Mouse (Mus musculus): ENCODE results near the gene Ccnl1. TPM values are rescaled to one million over a fixed set of nuclear protein-coding genes. Genes with fewer than 3 reads are reported as not detected.

Ccnl1 gene
- polyA plus RNA-seq, 1 experiment = 12.8 TPM

DNA sequence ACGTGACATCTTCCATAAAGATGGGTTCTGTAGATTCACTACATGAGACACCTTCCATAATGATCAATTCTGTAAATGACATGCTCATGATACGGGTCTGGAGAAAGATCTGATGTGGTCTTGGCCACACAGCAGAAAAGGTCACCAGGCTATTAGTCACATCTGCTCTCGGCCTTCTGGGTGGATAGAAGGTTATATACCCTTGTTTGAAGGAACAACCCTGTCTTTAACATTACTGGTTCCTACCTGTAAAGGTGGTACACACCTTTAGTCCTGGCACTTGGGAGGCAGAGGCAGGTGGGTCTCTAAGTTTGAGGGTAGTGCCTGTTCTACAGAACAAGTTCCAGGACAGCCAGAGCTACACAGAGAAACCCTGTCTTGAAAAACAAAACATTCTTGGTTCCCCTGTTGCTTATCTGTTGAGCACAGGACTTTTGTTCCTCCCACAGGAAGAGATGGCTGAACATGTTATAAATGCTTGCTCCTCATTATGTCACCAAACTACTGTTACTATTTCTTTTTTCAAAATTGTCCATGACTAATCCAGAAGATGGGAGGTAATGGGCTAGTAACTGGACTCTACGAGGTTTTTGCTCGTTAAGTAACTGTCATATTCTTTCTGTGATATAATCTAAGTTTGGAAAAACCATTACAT lies 2.4 kb upstream of the Ccnl1 start:
- H3K4me2 ChIP-seq (ENCODE audit: low read depth) = no peak overlapping the region
- TF ChIP-seq CEBPB (IDR thresholded peaks at IDR 0.05; ENCODE audit: insufficient read depth, poor library complexity, severe bottlenecking) = no peak
- no peak for TF ChIP-seq TCF12 (IDR thresholded peaks at IDR 0.05; ENCODE audit: insufficient read depth, poor library complexity, severe bottlenecking)
- no peak for TF ChIP-seq REST (IDR thresholded peaks at IDR 0.05; ENCODE audit: insufficient read depth, insufficient read length)
- TF ChIP-seq POLR2A (IDR thresholded peaks at IDR 0.05; ENCODE audit: insufficient read length, low read depth) = no peak
- no peak for TF ChIP-seq MYOD1 (IDR thresholded peaks at IDR 0.05; ENCODE audit: control insufficient read depth in 1 of 3, insufficient read length in 2 of 3, low read depth in 2 of 3)
- no peak for TF ChIP-seq USF1 (IDR thresholded peaks at IDR 0.05; ENCODE audit: low read depth)
- TF ChIP-seq SRF (IDR thresholded peaks at IDR 0.05; ENCODE audit: control insufficient read depth, insufficient read length, low read depth) = no peak
- TF ChIP-seq E2F4 (IDR thresholded peaks at IDR 0.05; ENCODE audit: insufficient read depth) = no peak
- no peak for TF ChIP-seq MYOG (IDR thresholded peaks at IDR 0.05; ENCODE audit: control insufficient read depth in 1 of 3, insufficient read depth in 1 of 3, insufficient read length in 2 of 3, low read depth in 2 of 3)
- no peak for TF ChIP-seq POLR2AphosphoS2 (IDR thresholded peaks at IDR 0.05; ENCODE audit: insufficient read length, low read depth)
- no peak for TF ChIP-seq MAX (IDR thresholded peaks at IDR 0.05; ENCODE audit: low read depth)
- H3K4me3 ChIP-seq = no peak overlapping the region

DNA sequence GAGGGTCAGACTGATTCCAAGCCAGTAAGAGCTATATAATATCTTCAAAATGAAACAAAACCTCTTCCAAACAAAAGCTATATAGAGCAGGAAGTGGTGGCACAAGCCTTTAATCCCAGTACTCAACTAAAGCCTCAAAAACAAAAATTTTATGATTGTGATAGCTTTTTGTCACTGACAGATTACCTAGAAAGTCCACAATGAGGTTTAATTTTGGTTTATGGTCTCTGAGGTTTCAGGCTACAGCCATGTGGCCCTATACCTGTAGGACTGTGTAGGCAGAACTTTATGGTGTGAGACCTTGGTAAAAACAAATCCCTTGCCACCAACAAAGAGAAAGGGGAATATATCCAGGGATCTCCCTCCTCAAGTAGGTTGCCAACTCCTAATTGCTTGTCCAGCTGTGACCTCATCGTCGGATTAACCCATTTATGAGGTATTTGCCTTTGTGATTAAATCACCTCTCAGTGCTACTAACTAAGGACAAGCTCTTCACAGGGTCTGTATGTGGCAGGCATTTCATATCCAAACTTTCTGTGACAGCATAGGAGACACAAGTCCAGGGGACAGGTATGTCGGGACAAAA lies 1.5 kb upstream of the Ccnl1 start:
- TF ChIP-seq USF1 (IDR thresholded peaks at IDR 0.05; ENCODE audit: low read depth) = no peak
- no peak for TF ChIP-seq TCF12 (IDR thresholded peaks at IDR 0.05; ENCODE audit: insufficient read depth, poor library complexity, severe bottlenecking)
- no peak for TF ChIP-seq CEBPB (IDR thresholded peaks at IDR 0.05; ENCODE audit: insufficient read depth, poor library complexity, severe bottlenecking)
- TF ChIP-seq REST (IDR thresholded peaks at IDR 0.05; ENCODE audit: insufficient read depth, insufficient read length) = no peak
- TF ChIP-seq POLR2AphosphoS2 (IDR thresholded peaks at IDR 0.05; ENCODE audit: insufficient read length, low read depth) = no peak
- TF ChIP-seq SRF (IDR thresholded peaks at IDR 0.05; ENCODE audit: control insufficient read depth, insufficient read length, low read depth) = no peak
- TF ChIP-seq E2F4 (IDR thresholded peaks at IDR 0.05; ENCODE audit: insufficient read depth) = no peak
- TF ChIP-seq POLR2A (IDR thresholded peaks at IDR 0.05; ENCODE audit: insufficient read length, low read depth) = no peak
- no peak for TF ChIP-seq MYOG (IDR thresholded peaks at IDR 0.05; ENCODE audit: control insufficient read depth in 1 of 3, insufficient read depth in 1 of 3, insufficient read length in 2 of 3, low read depth in 2 of 3)
- no peak for TF ChIP-seq MYOD1 (IDR thresholded peaks at IDR 0.05; ENCODE audit: control insufficient read depth in 1 of 3, insufficient read length in 2 of 3, low read depth in 2 of 3)
- no peak for TF ChIP-seq TCF3 (IDR thresholded peaks at IDR 0.05; ENCODE audit: insufficient read length, low read depth)
- TF ChIP-seq MAX (IDR thresholded peaks at IDR 0.05; ENCODE audit: low read depth) = no peak
- Histone ChIP-seq H3K4me2 (ENCODE audit: low read depth) (peak overlapping the region; percentile 84), H3ac (ENCODE audit: control insufficient read depth, insufficient read length) (no peak overlapping the region), H3K27me3 (ENCODE audit: control insufficient read depth, insufficient read depth, insufficient read length) (no peaks in the 10 kb centered on the region), H3K79me2 (ENCODE audit: control insufficient read depth, insufficient read depth) (peaks cover 30% of the 10 kb centered on the region), H3K36me3 (ENCODE audit: control insufficient read depth, insufficient read depth) (peaks cover 26% of the 10 kb centered on the region), H3K4me3 (peak overlapping the region; percentile 97)

More for the DNA sequence above, 2.4 kb upstream of the Ccnl1 start:
- H3K27me3 ChIP-seq (ENCODE audit: control insufficient read depth, insufficient read depth, insufficient read length) = no peaks in the 10 kb centered on the region
- H3ac ChIP-seq (ENCODE audit: control insufficient read depth, insufficient read length) = no peak overlapping the region
- peaks cover 21% of the 10 kb centered on the region for H3K79me2 ChIP-seq (ENCODE audit: control insufficient read depth, insufficient read depth)
- peaks cover 16% of the 10 kb centered on the region for H3K36me3 ChIP-seq (ENCODE audit: control insufficient read depth, insufficient read depth)

DNA sequence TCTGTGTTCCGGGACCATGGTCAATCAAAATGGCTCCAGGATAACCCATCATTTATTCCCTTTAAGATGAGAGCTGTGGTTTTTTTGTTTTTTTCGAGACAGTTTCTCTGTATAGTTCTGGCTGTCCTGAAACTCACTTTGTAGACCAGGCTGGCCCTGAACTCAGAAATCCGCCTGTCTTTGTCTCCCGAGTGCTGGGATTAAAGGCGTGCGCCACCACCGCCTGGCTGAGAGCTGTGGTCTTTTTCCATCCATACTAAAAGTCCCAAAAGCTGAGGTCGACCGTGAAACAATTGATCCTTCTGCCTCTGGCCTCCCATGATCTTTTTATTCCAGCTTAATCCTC lies 764 bp upstream of the Ccnl1 start:
- Histone ChIP-seq H3K4me3 (peak overlapping the region; percentile 97), H3K4me2 (ENCODE audit: low read depth) (peak overlapping the region; percentile 84)
- TF ChIP-seq E2F4 (IDR thresholded peaks at IDR 0.05; ENCODE audit: insufficient read depth) (no peak), REST (IDR thresholded peaks at IDR 0.05; ENCODE audit: insufficient read depth, insufficient read length) (no peak), POLR2AphosphoS2 (IDR thresholded peaks at IDR 0.05; ENCODE audit: insufficient read length, low read depth) (no peak), MAX (IDR thresholded peaks at IDR 0.05; ENCODE audit: low read depth) (no peak), SRF (IDR thresholded peaks at IDR 0.05; ENCODE audit: control insufficient read depth, insufficient read length, low read depth) (no peak), MYOD1 (IDR thresholded peaks at IDR 0.05; ENCODE audit: control insufficient read depth in 1 of 3, insufficient read length in 2 of 3, low read depth in 2 of 3) (no peak), TCF3 (IDR thresholded peaks at IDR 0.05; ENCODE audit: insufficient read length, low read depth) (no peak), TCF12 (IDR thresholded peaks at IDR 0.05; ENCODE audit: insufficient read depth, poor library complexity, severe bottlenecking) (no peak), CEBPB (IDR thresholded peaks at IDR 0.05; ENCODE audit: insufficient read depth, poor library complexity, severe bottlenecking) (no peak), POLR2A (IDR thresholded peaks at IDR 0.05; ENCODE audit: insufficient read length, low read depth) (no peak), USF1 (IDR thresholded peaks at IDR 0.05; ENCODE audit: low read depth) (no peak), MYOG (IDR thresholded peaks at IDR 0.05; ENCODE audit: control insufficient read depth in 1 of 3, insufficient read depth in 1 of 3, insufficient read length in 2 of 3, low read depth in 2 of 3) (no peak)

DNA sequence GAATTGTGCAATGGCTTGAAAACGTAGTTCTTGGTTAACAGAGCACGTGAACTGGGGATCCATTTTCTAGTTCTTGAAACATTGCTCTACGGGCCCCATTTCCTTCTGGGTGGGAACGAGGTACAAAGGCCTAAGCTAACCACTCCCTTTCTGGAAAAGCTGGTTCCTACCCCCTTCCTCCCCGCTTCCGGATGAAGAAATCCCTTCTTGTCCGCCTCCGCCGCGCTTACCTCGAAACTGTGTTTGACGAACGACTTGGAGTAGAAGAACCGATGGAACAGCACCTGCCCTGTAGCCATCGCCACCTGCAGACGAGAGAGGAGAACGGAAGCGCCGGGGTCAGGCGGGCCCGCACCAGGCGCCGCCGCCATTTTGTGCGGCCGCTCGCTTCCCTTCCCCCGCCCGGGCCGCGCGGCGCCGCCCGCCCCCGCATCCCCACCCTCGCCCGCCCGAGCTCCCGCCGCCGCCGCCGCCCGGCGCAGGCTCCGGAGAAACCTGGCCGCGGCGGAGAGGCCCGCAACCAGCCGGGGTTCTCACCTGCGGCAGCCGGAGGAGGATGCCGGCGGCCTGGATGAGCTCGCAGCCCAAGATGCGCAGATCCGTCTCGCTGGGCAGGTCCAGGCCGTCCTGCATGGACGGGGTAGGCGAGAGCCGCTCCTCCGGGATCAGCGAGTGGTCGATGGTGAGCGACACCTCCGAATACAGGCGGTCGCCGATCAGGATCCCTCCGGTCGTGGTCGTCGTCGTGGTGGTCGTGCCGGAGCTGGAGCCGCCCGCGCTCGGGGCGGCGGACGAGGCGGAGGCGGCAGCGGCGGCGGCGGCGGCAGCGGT lies 563 bp downstream of the Ccnl1 start:
- Histone ChIP-seq H3K27me3 (ENCODE audit: control insufficient read depth, insufficient read depth, insufficient read length) (no peaks in the 10 kb centered on the region), H3K4me3 (peak overlapping the region; percentile 97), H3K79me2 (ENCODE audit: control insufficient read depth, insufficient read depth) (peaks cover 50% of the 10 kb centered on the region), H3ac (ENCODE audit: control insufficient read depth, insufficient read length) (peak overlapping the region; percentile 88), H3K4me2 (ENCODE audit: low read depth) (peak overlapping the region; percentile 98), H3K36me3 (ENCODE audit: control insufficient read depth, insufficient read depth) (peaks cover 46% of the 10 kb centered on the region)
- no peak for TF ChIP-seq REST (IDR thresholded peaks at IDR 0.05; ENCODE audit: insufficient read depth, insufficient read length)
- 0 out of 2 replicates have a peak, but pooled peaks have one; percentile 4 for TF ChIP-seq CEBPB (IDR thresholded peaks at IDR 0.05; ENCODE audit: insufficient read depth, poor library complexity, severe bottlenecking)

More for the DNA sequence above, 764 bp upstream of the Ccnl1 start:
- peaks cover 37% of the 10 kb centered on the region for H3K79me2 ChIP-seq (ENCODE audit: control insufficient read depth, insufficient read depth)
- H3K27me3 ChIP-seq (ENCODE audit: control insufficient read depth, insufficient read depth, insufficient read length) = no peaks in the 10 kb centered on the region
- peaks cover 33% of the 10 kb centered on the region for H3K36me3 ChIP-seq (ENCODE audit: control insufficient read depth, insufficient read depth)
- peak overlapping the region; percentile 88 for H3ac ChIP-seq (ENCODE audit: control insufficient read depth, insufficient read length)
